Comparison of ENCODE assay signal across 11 mouse cellular contexts in the genomic region with DNA sequence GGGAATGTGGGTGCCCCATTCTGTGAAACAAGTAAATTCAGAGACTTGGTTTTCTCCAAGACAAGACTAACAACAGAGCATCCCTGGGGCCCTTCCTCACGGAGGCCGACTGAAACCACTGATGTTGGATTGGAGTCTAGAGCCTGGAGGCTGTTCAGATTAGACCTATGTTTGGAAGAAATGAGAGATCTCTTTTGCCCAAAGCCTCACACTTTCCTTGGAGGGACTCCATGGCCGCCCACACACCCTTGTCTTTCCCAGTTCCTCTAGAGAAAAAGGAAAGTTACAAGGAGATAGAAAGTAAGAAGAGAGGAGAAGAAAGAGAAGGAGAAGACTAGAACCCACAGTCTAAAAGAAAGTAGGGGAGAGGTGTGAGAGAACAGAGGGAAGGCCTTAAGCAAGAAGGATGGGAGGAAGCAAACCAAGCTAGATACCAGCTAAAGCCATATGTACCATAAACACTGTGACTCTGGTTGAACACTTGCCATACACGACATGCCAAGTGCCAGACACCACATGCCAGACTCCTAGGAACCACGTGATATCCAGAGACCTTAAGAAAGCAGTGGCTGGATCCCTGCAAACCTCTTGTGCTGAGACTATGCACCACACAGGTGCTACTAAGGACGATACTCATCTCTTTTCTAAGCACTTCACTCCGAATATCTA.
DNase-seq lines count a peak whose midpoint lies in the region; ATAC-seq and TF ChIP-seq lines count a peak whose summit lies in the region.
"Had no signal": no experiment of that assay in that cellular context is flagged by ENCODE, and none has a peak within 500 bp of the region (broad histone marks: within the 10 kb centered on the region; RNA-seq: fewer than 3 reads in every experiment).

No protein-coding gene starts in this region.

- H3K36me3 ChIP-seq in forebrain, embryonic 14.5 days (ENCODE audit: control insufficient read depth, insufficient read depth, low read length) = no peaks in the 10 kb centered on the region
- H3K36me3 ChIP-seq: embryonic facial prominence, embryonic 12.5 days; midbrain, embryonic 12.5 days had no signal

- H3K9me3 ChIP-seq in forebrain, embryonic 14.5 days (replicated peaks; ENCODE audit: control insufficient read depth, low read length) = no peaks in the 10 kb centered on the region
- H3K9me3 ChIP-seq: embryonic facial prominence, embryonic 12.5 days; midbrain, embryonic 12.5 days had no signal

- no peak overlapping the region for H3K9ac ChIP-seq in forebrain, embryonic 14.5 days (ENCODE audit: low read length)
- H3K9ac ChIP-seq: embryonic facial prominence, embryonic 12.5 days; midbrain, embryonic 12.5 days had no signal

- 71% methylated on average over 7 of the region's 7 CpGs for WGBS in forebrain, embryonic 14.5 days

- H3K4me2 ChIP-seq in forebrain, embryonic 14.5 days (ENCODE audit: low read length) = no peak overlapping the region
- H3K4me2 ChIP-seq: embryonic facial prominence, embryonic 12.5 days; liver, embryonic 11.5 days; midbrain, embryonic 12.5 days had no signal

- peak; percentile 8 to 31 for DNase-seq in left cerebral cortex, adult 2 months (ENCODE audit: extremely low spot score in 1 of 2, low spot score in 2 of 2)
- no peak for DNase-seq in left cerebral cortex, adult 11 months (ENCODE audit: low spot score)
- peak; percentile 73 for DNase-seq in forebrain, embryonic 14.5 days (ENCODE audit: low spot score)
- DNase-seq in gastrocnemius, adult 8-10 months (ENCODE audit: low spot score in 2 of 2) = peak; percentile 26 to 58
- DNase-seq in left cerebral cortex, postnatal 4 days = peak; percentile 22
- DNase-seq in layer of hippocampus, adult 9-10 months (ENCODE audit: low spot score) = no peak
- no peak for DNase-seq in cerebellum, adult 11-12 months
- DNase-seq: kidney, adult 11 months had no signal

- intact Hi-C loops in left cerebral cortex, adult 2 months (cut with DNase I) = no loop called here
- intact Hi-C loops in left cerebral cortex, postnatal 4 days (cut with DNase I) = no loop called here

- H3K27me3 ChIP-seq in forebrain, embryonic 14.5 days (replicated peaks; ENCODE audit: control insufficient read depth, insufficient read depth, low read length) = no peaks in the 10 kb centered on the region
- H3K27me3 ChIP-seq: embryonic facial prominence, embryonic 12.5 days; midbrain, embryonic 12.5 days had no signal

- TF ChIP-seq CTCF in left cerebral cortex, adult 2 months (IDR thresholded peaks at IDR 0.05) = no peak

- no peak overlapping the region for H3K4me3 ChIP-seq in left cerebral cortex, adult 2 months
- no peak overlapping the region for H3K4me3 ChIP-seq in forebrain, embryonic 14.5 days (ENCODE audit: low read depth, low read length)
- H3K4me3 ChIP-seq: embryonic facial prominence, embryonic 12.5 days; midbrain, embryonic 12.5 days had no signal

- no peak overlapping the region for H3K27ac ChIP-seq in left cerebral cortex, adult 2 months
- H3K27ac ChIP-seq in forebrain, embryonic 14.5 days (ENCODE audit: low read depth, low read length) = peak overlapping the region; percentile 61; the same call in 1 of the 2 replicates
- H3K27ac ChIP-seq: embryonic facial prominence, embryonic 12.5 days; midbrain, embryonic 12.5 days had no signal

- H3K4me1 ChIP-seq in forebrain, embryonic 14.5 days (ENCODE audit: control insufficient read depth, insufficient read depth, low read length) = peaks cover 9% of the 10 kb centered on the region; the same call in 1 of the 2 replicates
- H3K4me1 ChIP-seq: embryonic facial prominence, embryonic 12.5 days had no signal

- ATAC-seq in forebrain, embryonic 14.5 days = peak; percentile 78

Comparison
In these comparisons a context has a peak if more than half of its experiments do, and no peak if none do; other contexts are left out.
1. DNase-seq: peak in left cerebral cortex, adult 2 months (2 of 2), forebrain, embryonic 14.5 days (single experiment), gastrocnemius, adult 8-10 months (2 of 2) and left cerebral cortex, postnatal 4 days (single experiment); none in left cerebral cortex, adult 11 months (single experiment), layer of hippocampus, adult 9-10 months (single experiment) and cerebellum, adult 11-12 months (single experiment).